Mouse (Mus musculus): ENCODE measurements around the gene Fam104a.
"Not testable (repeated sequence)": the region's sequence is repeated elsewhere in the genome, so short reads cannot be mapped to it uniquely, and the experiment has no call there.

The Fam104a gene

GRCm38 (mm10) chr11:113661835-113662351, 22.1 kb downstream of the Fam104a start:
- DNase-seq: no peak

DNA sequence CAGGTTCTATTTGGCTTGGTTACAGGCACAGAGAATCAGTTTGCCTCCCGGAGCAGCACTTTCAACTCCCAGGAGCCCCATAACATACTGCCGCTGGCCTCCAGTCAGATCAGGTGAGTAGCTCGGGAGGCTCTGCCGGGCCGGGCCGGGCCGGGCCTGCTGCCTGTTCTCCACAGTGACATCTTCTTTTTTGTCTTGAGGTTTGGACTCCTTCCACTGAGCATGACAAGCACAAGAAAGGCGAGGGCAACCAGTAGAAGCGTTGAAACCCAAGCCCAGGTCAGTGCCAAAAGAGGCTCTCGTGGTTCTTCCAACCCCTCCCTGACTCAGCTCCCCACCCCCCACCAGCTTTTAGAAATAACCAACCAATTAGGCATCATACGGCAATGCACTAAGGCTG, 23.0 kb downstream of the Fam104a start:
- no peak for DNase-seq

DNA sequence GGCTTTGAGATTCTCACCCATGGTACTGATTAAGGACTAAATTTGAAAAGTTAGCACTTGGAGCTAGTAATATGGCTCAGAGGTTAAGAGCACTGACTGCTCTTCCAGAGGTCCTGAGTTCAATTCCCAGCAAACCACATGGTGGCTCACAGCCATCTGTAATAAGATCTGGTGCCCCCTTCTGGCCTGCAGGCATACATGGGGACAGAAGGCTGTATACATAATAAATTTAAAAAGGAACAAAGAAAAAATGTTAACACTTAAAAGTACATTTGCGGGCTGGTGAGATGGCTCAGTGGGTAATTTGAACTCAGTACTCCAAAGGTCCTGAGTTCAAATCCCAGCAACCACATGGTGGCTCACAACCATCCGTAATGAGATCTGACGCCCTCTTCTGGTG, 23.7 kb downstream of the Fam104a start:
- not testable (repeated sequence) for DNase-seq

GRCm38 (mm10) chr11:113658763-113659162, 25.2 kb downstream of the Fam104a start:
- no peak for DNase-seq

GRCm38 (mm10) chr11:113658319-113658718, 25.6 kb downstream of the Fam104a start:
- DNase-seq: no peak

- DNase-seq: no peak
Measured at GRCm38 (mm10) chr11:113657221-113657620, 26.7 kb downstream of the Fam104a start.

GRCm38 (mm10) chr11:113656511-113656932, 27.4 kb downstream of the Fam104a start:
- no peak for DNase-seq

DNA sequence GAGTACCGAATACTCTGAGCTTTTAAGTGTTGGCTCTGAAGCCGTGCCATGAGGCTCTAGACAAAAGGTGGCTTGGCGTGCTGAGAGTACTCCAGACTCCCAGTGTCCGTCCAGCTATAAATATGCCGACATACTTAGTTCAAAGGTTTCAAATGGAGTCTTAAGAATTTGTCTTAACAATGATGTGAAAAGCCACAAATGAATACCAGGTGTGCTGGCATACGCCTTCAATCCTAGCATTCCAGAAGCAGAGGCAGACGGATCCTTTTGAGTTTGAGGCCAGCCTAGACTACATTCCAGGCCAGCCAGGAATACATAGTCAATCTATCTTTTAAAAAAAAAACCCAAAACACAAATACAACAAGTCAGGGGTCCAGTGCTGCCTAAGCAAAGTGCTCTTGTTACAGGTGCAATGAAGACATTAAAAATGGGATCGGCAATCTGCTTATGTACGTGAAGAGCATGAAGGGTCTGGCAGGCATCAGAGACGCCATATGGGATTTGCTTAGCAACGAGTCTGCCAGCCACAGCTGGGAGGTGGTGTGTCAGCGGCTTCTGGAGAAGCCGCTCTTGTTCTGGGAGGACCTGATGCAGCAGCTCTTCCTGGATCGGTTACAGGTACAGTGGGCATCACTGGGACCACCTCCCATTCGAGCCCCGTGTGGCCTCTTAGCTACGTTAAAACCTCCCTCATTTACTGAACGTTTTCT, 29.2 kb downstream of the Fam104a start:
- DNase-seq: no peak

DNA sequence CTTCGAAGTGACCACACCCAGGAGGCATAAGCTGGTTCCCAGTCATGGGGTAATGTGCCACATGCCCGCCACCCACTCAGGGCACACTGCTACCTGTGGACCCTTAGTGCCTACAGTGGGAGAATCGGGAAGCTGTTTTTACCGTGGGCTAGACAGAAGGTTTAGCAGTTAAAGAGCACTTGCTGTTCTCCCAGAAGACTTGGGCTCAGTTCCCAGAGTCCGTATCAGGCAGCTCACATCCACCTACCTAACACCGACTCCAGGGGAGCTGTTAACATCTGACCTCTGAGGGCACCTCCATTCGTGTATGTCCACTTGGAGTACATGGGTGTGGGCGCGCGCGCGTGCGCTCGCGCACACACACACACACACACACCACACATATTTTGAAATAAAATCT, 29.9 kb downstream of the Fam104a start:
- no peak for DNase-seq

GRCm38 (mm10) chr11:113652516-113652915, 31.4 kb downstream of the Fam104a start:
- no peak for DNase-seq

GRCm38 (mm10) chr11:113651907-113652273, 32.1 kb downstream of the Fam104a start:
- peak; percentile 78 for DNase-seq

DNA sequence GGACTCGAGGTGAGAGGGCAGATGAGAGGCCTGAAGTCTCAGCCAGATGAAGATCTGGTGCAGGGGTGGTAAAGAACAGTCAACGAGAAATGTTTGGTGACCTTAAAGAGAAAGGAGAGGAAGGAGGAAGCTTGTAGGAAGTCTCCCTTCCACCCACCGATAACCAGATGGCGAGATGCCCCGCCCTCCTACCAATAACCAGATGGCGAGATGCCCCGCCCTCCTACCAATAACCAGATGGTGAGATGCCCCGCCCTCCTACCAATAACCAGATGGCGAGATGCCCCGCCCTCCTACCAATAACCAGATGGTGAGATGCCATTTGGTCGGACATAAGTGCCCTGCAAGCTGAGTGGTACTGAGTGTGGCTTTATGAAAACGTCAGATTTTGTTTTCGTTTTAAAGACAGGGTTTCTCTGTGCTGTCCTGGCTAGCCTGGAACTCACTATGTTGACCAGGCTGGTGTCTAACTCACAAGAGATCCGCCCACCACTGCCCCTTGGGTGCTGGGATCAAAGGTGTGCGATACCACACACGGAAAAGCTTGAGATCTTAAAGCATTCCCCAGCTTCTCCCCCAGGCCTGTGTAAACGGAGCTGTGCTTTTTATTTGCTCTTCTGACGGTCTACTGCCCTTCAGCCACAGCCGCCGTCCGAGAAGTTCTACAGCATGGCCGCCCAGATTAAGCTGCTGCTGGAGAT, 32.6 kb downstream of the Fam104a start:
- DNase-seq: no peak

- peak; percentile 86 for DNase-seq
Measured at GRCm38 (mm10) chr11:113649353-113650210, 34.4 kb downstream of the Fam104a start, which contains the start of gene Slc39a11. Gene Slc39a11 (minus strand): TSS chr11:113650079.

- DNase-seq: no peak
Measured at GRCm38 (mm10) chr11:113648690-113649352, 35.1 kb downstream of the Fam104a start, which contains the start of gene Cog1. Gene Cog1 (plus strand): TSS chr11:113649169.

DNA sequence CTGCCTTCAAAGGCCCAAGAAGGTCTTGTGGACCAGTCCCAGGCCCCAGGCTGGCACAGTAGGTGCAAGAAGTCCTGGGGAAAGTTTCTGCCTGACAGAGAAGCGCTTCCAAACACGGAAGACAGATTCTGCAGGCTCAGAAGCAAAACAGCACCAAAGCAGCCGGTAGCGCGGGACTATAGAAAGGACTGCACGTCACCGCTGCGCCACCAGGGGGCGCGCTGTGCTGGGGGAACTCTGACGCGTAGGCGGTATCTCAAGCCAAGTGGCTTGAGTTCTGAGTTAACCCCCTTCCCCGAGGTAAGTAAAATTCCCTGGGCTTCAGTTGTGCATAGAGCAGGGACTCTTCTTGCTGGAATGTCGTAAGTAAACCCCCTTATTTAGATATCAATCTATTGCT, 35.8 kb downstream of the Fam104a start:
- peak; percentile 95 for DNase-seq

DNA sequence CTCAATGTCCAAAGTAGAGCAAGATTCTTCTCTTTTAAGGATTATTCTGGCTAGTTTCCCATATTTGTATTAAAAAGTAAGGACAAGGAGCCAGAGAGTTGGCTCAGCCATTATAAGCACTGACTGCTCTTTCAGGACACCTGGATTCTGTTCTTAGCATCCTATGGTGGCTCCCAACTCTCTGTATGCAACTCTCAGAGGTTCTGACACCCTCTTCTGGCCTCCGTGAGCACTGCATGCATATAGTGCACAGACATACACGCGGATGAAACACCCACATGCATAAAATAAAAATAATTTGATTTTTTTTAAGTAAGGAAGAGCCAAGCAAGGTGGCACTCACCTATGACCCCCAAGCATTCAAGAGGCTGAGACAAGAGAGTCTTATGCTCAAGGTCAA, 38.8 kb downstream of the Fam104a start:
- no peak for DNase-seq

GRCm38 (mm10) chr11:113638680-113639079, 45.3 kb downstream of the Fam104a start:
- no peak for DNase-seq

DNA sequence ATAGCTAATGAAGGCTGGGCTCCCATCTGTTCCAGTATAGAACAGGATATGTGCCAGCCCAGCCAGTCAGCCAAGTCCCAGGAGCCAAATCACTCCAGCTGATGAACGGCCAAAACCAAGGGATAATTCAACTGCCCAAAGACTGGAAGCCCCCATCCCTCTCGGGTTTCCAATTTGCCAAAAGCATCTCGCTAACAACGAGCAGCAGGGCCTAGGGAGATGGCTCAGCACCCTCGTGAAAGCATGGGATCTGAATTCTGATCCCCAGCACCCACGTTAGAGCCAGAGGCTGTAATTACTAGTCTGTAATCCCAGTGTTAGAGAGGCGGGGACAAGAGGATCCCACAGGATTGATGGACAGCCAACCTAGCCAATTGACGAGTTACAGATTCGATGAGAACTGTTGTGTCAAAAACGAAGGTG, 49.2 kb downstream of the Fam104a start:
- DNase-seq: no peak

DNA sequence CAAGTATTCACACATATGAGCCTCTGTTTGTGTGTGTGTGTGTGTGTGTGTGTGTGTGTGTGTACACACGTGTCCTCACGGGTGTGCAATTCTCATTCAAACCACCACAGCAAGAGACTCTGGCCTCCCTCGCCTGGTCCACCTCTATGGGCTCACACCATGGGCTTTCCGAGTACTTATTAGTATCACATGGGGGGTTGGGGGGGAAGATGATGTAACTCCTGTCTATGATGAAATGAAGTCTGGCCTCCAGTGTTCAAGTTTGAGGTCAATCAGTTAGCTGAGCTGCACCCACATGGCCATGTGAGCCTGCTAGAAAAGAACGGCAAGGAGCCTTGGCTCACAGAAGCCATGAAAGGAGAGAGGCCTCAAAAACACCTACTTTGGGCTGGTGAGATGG, 50.6 kb downstream of the Fam104a start:
- no peak for DNase-seq

DNA sequence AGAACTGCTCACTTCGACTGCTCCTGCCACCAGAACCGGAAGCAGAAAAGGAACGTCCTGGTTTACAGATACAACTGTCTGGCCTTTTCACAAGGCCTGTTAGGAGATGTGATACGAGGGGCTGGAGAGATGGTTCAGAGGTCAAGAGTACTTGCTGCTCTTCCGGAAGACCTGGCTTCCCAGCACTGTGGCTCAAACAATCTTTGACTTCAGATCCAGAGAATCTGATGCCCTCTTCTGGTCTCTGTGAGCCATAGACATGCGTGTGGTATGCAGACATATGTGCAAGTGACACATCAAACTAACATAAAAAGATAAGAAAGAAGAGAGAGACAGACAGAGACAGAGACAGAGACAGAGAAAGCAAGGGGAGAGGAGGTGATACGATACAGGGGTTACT, 51.7 kb downstream of the Fam104a start:
- no peak for DNase-seq

DNA sequence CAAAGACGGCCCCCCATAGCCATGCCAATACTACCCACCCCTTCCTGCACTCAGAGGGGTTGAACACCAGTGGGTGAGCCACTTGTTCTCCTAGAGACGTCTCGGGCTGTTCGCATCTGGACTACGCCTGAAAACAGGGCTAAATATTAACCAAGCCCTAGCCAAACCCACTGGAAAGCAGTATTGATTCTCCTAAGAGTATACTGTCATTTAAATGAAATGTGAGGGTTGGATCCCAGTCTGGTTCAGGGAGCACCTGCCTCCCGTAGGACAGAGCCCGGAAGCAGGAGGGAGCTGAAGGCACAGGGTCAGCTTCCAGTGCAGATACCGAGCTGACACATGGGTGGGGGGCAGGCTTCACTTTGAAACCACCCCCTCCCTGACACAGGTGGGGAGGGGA, 52.1 kb downstream of the Fam104a start:
- no peak for DNase-seq

DNA sequence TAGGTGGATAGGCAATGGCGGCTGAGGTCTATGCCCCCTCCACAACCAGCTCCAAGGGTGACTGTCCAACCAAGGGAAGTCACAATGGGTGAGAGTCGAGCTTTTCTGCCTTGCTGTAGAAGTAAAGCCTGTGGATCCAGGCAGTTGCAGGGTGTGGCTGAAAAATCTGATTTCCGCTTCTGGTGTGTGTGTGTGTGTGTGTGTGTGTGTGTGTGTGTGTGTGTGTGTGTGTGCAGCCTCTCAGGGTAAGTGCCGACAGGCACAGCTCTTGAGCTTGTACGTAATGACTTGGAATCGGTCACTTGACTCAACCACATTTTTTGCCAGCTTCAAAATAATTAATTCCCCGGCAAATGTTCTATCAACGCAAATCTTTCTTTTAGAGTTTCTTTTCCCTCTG, 52.7 kb downstream of the Fam104a start:
- no peak for DNase-seq

- no peak for DNase-seq
Measured at GRCm38 (mm10) chr11:113630642-113631041, 53.3 kb downstream of the Fam104a start.
